Mouse (Mus musculus) hematopoietic stem cell, adult 5-6 weeks (primary cell): ENCODE data around the gene Wdr60. TPM values are rescaled to one million over a fixed set of nuclear protein-coding genes. Genes with fewer than 3 reads are reported as not detected.

ENCODE experiments used
- ATAC-seq, 2 experiments: fragments of 125-278 bp in 1 of 2; replicated peaks in 1 of 2; 2 replicates each; pipeline ENCODE4 v1.8.0; 2016 to 2017; ENCODE audit warnings: inconsistent platforms in 2 of 2, mild to moderate bottlenecking in 2 of 2, moderate number of reproducible peaks in 2 of 2, low read depth in 1 of 2, moderate TSS enrichment in 1 of 2; ENCODE audit not compliant: low FRiP score in 2 of 2, poor library complexity in 2 of 2, severe bottlenecking in 2 of 2, insufficient read depth in 1 of 2, low TSS enrichment in 1 of 2
- total RNA-seq: library from RNA; stranded (forward); fragments of 172-1452, 232-1000 nt; gene quantifications from 2 replicates; pipeline ENCODE4 v1.2.3, GENCODE M21; 2017

The Wdr60 gene
- total RNA-seq, 1 experiment from 2014 or later = 20.1 TPM

DNA sequence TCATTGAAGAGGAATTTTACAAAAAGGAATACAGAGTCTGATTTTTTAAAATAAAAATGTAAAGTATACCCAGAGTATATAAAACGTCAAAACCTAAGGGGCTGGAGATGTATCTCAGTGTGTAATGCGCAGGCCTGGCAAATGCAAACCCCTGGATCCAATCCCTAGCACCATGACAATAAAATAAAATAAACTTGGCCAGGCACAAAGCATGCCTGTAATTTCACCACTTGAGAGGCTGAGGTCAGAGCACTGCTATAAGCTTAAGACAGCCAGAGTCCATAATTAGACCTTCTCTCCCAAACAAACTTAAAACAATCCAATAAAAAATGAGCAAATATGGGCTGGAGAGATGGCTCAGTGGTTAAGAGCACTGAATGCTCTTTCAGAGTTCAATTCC lies 39.7 kb downstream of the Wdr60 start:
- ATAC-seq = no peak

GRCm38 (mm10) chr12:116207486-116207885 lies 55.3 kb downstream of the Wdr60 start:
- ATAC-seq = no peak

DNA sequence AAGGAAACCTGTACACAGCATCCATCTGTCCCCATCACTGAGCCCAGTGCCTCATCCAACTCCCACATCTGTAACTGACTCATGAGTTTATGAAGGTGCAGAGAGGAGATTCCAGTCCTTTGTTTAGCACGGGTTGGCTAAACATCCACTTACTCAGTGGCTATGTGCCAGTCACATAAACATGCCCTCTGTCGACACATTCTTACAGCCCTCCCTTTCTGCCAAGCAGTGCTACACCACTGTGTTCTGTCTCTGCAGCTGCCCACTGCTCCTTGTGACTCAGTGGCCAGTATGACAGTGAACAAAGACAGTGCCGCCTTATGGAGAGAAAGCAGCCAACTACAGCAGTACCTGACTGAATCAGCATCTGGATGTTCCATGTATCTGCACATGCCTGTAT lies 57.1 kb downstream of the Wdr60 start:
- ATAC-seq = no peak

DNA sequence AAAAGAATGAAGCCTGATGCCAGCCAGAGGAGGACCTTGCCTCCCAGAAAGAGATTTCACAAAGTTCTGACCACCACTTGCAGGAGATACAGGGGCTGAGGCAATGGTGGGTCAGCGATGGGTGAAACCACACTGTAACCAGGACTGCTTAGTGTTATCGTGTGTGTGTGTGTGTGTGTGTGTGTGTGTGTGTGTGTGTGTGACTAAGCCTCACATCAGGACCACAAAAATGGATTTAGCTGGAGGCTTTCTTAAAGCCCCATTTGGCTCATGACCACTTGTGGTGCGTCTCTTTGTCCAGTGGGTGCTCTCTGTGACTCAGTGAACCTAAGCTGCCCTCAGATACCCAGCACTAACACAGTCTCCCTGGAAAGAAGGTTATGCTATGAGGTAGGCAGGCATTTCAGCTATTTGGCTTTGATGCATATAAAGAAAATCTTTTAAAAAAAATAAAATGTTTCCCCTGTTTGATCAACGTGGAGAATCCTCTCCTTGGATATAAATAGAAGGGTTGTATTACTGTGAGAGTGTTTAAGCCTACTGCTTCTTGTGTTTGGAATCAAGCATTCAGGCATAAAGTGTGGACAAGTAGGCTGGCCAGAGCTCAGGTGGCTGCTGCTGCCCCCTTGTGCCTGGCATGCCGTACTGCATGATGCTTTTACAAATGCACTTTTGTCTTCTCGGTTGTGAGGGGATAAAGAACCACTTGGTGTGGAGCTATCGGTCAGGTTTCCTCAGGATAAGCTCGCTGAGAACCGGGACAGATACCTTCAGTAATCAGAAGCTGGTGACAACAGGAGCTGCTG lies 60.4 kb downstream of the Wdr60 start:
- peak; percentile 87 to 92 for ATAC-seq

DNA sequence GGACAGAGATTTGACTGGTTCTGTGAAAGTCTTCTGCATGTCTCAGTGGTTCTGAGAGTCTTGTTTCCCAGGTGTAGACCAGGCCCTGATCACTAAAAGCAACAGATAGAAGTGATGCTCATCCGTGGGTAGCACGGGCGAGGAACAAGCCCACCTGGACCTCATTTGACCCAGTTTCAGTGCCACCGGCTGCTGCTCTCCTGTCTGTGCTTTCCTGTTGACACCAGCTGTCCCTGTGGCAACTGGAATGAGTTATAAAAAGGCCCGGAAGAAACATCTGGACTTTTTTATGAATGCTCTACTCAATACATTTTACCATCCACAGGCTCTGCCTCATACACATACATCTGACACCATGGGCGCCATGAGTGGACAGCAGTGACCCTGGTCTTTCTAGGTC lies 64.0 kb downstream of the Wdr60 start:
- ATAC-seq = no peak

DNA sequence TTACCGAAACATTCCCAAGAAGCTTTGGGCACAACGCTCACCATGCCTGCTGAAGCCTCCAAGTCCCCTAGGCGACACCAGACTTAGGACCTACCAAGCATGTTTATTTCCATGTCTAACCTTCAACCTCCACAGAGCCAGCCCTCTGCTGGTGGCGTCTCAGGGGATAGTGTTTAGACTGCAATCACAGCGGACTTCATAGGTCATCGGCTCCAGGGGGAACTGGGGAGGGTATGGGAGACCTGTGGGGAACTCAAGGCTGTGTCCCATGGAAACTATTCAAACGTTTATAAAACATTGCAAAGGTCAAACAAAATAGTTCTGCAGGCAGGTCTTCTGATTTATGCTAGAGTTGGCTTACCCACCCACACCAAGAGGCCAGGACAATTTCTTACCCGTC lies 66.6 kb downstream of the Wdr60 start:
- ATAC-seq = no peak

DNA sequence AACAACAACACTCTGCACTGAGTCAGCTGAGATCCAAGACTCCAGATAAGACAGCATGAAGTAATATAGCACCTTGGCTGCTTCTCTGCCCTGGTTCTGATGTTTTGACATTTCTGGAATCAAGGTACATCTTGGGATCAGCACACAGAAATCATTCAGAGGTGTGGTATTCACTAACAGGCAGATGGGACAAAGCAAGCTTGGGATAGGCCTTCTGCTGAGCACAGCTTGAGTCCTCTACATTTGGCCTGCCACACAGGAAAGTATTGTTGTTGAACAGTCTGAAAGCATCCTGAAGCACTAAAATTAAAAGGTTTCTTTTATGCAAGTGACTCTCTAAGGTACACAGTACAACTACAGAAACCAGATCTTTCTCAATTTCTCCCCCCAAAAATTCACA lies 68.2 kb downstream of the Wdr60 start:
- ATAC-seq = no peak

DNA sequence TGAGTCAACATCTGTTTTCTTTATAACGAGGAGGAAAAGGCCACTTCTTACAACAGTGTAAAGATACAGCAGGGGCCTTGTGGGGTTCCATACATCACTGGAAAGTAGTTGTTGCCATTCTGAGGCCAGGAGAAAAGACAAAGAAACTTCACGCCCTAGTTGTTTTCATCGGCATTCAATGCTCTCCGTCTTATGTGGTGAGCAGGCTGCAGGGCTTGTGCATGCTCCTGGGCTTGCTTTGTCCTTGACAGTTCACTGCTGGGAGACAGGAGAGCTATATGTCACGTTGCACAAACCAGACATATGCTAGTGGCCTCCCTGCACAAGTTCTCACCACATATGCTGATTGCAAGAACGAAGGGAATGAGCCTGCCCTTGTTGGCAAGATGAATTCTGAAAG lies 68.9 kb downstream of the Wdr60 start:
- ATAC-seq = no peak

GRCm38 (mm10) chr12:116183212-116183935 lies 79.4 kb downstream of the Wdr60 start:
- no peak for ATAC-seq

- ATAC-seq = no peak
Observed at GRCm38 (mm10) chr12:116182376-116182775, 80.4 kb downstream of the Wdr60 start.

DNA sequence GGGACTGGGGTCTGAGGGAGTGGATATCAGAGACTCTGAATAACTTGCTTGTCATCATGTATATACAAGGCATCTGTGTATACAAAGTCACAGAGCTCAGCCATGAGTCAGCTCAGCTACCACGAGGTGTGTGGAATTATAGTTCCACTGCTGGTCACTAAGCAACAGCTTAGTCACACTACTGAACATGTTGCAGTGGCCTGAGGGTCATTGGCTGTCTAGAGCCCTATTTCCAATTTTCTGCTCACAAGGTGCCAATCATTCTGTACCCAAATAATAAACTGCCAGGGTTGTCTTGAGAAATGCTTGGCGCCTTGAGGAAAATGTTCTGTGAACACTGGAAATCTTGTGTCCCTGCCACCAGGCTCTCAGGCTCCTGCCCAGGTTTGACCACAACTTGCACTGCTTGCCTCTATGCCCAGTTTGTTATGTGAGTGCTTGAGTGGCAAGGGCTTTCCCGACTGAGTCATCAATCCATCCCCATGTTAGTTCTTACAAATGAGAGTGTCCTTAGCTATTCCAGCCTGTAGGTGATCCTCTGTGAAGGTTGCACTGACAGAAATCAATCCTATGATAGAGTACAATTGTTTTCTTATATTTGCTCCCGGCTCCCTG lies 81.3 kb downstream of the Wdr60 start:
- no peak for ATAC-seq

DNA sequence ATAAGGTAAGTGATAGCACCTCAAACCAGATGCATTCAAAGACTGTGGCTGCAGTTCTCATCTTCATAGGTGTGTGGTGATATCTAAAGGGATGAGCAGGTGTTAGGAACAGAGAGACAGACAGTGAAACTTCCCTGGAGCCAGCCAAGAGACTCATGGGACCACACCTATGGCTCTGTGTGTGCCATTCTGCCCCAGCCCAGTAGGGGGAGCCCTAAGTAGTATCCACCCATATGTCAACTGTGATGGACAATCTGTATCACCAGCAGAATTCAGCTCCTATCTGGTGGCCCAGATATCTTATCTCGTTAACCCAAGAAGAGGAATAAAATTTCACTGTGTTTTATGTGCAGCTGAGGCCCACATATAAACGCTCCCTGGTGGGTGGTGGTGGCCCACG lies 85.9 kb downstream of the Wdr60 start:
- ATAC-seq = peak in 1 of 2 experiments; percentile 51; a peak in 1 of 4 replicates

DNA sequence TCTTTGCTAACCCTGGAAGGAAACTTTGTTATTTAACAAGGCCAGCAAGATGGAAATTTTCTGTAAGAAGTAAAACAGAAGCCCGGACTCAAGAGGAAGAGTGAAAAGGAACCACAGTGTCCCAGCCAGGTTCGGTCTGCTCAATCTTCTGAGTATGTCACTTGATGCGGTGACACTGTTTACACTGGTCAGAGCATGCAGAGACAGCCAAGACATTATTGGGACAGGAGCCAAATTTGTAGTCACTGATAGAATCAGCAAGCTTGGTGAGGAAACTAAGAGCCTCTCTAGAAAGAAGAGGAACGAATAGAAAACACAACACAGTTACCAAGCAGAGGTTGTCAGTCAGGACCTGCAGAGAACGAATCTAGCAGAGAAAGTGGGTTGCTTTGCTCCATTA lies 93.2 kb downstream of the Wdr60 start:
- ATAC-seq = peak in 1 of 2 experiments; percentile 34; a peak in 1 of 4 replicates

GRCm38 (mm10) chr12:116165368-116165767 lies 97.5 kb downstream of the Wdr60 start:
- 0 out of 4 replicates have a peak, but pooled peaks have one; percentile 44 to 51 for ATAC-seq

DNA sequence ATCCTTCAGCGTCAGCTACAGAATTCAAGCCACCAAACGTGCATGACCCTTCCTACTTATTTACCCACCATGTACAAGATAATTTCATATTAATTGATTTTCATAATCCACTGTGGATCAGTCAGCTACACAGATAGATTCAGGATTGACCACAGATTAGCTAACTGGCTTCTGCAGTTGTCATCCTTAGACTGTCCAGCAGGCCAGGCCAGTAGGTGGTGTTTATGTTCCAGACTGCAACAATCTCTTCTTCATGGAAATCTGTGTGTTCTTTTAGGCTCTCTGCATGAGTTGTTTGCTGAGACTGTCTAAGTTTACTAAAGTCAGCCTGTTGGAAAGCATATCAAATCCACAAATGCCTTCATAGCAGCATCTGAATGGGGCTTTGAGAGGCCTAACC lies 103.1 kb downstream of the Wdr60 start:
- ATAC-seq = no peak

DNA sequence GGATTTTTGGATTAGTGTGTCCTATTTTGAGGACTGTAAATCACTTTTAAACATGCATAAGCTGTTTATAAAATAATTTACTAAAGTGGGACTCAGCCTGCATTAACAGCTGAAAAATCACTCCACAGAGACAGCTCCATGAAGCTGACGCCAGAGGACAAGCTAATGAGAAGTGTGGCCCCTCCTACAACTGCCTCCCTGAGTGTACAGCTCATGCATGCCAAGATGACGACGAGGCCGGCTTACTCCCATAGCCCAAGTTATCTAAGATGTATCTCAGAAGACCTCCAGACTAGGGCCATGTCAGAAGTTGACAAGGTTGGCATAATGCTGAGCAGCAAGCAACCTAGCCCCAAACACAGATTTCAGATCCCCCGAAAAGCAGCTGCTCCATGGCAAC lies 103.6 kb downstream of the Wdr60 start:
- ATAC-seq = no peak

DNA sequence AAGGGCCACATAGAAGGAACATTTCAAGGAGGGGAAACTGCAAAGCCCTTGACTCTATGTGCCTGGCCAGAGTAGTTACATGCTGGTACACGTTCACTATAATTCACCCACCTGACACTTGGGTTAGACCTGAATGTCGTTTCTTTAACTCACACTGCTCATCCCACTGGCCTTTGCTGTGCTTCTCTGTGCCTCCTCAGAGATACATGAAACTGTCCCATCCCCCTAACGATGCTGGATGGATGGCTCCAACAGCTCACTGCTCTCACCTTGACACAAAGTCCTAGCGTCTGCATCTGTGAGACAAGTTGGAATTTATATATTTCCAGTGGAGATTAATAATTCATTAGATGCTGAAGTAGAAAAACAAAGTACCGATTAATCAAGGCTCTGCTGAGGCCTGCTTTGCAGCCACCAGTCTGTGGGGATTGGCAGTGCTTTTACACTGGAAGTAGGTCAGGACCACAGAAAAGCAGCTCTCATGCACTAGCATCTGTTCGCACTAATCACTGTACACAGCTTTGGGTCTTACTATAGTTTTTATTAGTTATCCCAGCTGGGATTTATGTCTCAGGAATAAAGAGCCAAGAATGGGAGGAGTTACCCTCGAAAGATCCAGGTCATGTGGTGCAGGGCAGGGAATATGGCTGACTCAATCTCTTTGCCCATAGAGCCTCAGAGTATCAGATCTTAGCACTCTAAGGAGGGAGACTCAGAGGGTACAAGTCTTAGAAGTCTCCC lies 105.9 kb downstream of the Wdr60 start:
- no peak for ATAC-seq
